Mouse (Mus musculus): ENCODE data around the gene Dcaf6.

The Dcaf6 gene

DNA sequence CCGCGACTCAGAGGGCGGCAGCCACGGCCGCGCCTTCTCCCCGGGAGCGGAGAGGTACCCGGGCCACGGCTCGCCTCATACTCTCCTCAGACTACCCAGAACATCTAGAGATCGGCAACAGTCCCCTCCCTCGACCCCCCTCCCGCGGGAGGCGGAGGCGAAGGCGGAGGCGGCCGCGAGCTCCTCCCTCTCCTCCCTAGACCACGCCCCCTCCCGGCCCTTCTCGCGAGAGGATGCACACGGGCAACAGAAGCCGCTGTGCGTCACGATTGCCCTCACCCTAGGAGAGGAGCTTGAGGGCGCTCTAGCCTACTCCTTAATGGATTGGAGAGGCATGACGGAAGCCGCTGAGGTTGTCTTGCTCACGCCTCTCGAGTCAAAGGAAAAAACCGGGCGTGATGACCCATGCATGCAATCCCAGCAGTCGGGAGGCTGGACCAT is at the start of gene Dcaf6, which contains the start of gene Mpc2:
Gene Dcaf6 (minus strand): TSS at position 116 of the 441 bp plus-strand sequence.
Gene Mpc2 (plus strand): TSS at position 278 of the 441 bp plus-strand sequence.
- DNase-seq: peak; percentile 98

DNA sequence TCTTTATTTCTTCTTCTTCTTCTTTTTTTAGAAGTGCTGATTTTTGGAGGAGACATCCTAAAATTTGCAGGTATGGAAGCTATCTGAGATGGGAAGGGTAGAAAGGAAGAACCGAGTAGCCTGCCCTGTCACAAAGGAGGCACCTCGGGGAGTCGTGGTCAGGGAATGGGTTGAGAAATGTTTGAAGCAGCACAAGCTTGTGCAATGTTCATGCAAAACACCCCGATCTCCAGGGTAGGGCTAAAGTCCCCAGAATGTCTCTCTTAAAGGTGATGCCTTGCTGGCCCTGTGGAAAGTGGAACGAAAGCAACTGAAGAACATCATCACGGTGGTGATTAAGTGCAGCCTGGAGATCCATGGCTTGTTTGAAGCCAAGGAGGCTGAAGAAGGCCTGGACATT is 46.0 kb upstream of the Dcaf6 start:
- no peak for DNase-seq

GRCm38 (mm10) chr1:165503307-165504024 is 43.2 kb upstream of the Dcaf6 start:
- peak; percentile 80 for DNase-seq

DNA sequence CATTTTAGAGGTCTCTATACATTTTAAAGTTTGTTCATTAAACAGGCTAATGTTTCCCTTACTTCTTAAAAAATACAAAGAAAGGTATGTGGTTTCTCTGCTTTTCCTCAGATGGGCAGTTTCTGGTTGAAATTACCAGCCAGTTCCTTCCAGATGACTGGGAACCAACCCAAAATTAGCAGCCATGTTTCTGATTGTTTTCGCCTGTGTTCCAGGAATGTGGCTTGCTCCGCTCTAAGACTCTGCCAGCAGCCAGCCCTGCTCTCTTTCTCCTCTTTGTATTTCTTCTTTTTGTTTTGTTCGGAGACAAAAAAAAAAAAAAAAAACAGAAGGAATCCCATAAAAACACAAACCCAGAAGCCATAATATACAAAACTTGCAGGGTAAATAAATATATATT is 38.6 kb upstream of the Dcaf6 start:
- no peak for DNase-seq

GRCm38 (mm10) chr1:165489197-165489596 is 28.9 kb upstream of the Dcaf6 start:
- no peak for DNase-seq

DNA sequence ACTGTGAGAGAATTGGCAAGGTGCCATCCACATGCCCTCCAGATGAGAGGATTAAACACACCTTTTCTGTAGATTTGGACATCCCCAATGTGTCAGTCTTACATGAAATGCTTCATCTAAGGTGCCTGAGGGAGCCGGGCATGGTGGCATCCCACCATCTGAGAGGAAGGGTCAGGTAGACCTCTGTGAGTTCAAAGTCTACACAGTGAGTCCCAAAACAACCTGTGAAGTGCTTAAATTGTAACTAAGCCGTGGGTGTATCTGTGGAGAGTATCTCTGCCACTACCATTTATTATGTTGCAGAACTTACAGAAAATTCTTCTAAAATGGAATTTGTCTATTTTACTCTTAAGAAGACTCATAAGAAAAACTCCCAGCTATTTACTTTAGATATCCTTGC is 25.8 kb upstream of the Dcaf6 start:
- no peak for DNase-seq

- no peak for DNase-seq
Observed at GRCm38 (mm10) chr1:165484688-165485233, 24.5 kb upstream of the Dcaf6 start, which contains the start of gene Adcy10. Gene Adcy10, plus strand, starts transcription at chr1:165485183.

- DNase-seq: no peak
Observed at GRCm38 (mm10) chr1:165471490-165471889, 11.2 kb upstream of the Dcaf6 start.

DNA sequence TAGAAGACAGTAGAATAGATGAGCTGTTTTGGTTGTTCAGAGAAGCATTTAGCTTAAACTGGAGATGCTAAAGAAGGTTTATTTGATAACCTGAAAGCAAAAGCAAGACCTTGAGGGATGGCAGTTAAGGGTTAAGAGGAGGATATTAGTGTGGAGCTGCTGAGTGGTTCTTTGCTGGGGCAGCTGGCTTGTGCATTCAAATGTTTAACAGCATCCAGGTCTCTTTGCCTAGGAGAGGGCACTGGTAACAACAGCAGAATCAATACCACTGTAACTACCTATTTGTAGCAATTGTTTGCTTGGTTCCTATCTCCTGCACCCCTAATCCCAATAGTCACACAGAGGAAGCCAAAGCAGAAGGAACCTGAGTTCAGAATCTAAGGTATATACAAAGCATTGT is 9.4 kb upstream of the Dcaf6 start:
- peak; percentile 26 for DNase-seq

DNA sequence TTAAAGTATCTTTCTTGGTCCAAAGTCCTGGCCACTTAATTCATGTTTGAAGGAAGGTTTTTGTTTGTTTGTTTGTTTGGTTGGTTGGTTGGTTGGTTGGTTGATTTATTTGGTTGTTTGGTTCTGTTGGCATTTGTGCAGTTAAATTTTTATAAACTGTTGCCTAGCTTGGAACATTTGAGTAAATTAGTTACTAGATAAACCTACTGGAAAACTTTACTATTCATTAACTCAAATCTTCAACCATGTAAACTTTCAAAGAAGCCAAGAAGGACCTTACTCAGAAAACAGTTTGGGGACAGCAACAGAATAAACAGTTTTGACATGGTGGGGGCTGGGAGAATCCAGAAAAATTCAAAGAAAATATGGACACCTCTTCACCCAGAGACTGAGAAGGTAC is 8.7 kb upstream of the Dcaf6 start:
- no peak for DNase-seq

DNA sequence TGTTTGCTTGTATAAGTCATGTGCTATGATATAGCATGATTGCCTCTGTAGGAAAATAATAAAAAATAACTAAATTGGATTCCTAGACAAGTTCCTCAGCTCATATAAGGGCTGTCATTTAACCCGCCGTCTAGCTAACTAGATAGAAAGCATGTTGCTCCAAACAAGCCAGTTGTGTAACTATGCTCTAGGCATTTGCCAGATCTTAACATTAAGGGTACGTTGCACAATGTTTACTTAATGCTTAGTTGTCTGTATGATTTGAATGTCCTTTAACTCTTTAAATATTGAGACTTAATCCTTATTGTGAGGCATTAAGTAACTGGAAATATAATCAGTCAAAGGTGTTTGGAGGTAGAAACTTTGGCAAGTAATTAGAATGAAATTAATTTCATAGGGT is 4.3 kb upstream of the Dcaf6 start:
- no peak for DNase-seq

DNA sequence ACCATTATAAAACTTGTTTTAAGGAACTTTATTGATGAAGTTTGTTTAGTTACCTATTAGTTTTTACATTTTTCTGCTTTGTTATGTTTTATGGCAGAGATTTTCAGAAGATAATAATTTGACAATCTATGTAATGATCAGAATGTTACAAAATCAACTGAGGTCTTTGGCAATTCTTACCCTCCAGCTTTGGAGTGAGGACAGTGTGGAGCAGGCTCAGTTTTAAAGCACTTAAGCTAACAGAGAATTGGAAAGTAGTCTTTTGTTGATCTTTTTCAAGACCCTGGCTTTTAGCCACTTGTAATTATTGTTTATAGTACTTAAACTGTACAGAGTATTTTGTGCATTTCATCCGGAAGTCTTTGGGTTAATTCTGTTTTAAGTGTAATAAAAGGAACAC is 2.6 kb upstream of the Dcaf6 start:
- no peak for DNase-seq

DNA sequence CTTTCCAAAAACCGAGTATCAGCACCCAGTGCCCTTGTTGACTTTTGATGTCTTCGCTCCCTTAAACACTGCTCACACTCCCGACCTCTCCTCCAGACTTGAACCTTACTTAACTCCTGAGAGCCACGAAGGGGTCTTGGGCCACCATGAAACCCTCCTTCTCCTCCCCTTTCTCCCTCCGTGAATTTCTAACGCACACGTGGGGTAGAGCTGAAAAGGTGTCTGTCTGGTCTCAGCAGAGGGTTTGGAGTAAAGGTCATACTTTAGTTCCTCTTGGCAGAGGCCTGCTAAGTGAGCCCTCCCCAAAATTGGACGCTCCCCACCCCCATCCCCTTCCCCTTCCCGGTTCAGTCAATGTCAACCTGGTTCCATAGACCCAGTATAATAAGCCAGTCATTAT is 1.4 kb upstream of the Dcaf6 start:
- DNase-seq: peak; percentile 49

GRCm38 (mm10) chr1:165460801-165461377 is 614 bp upstream of the Dcaf6 start:
- peak; percentile 100 for DNase-seq

DNA sequence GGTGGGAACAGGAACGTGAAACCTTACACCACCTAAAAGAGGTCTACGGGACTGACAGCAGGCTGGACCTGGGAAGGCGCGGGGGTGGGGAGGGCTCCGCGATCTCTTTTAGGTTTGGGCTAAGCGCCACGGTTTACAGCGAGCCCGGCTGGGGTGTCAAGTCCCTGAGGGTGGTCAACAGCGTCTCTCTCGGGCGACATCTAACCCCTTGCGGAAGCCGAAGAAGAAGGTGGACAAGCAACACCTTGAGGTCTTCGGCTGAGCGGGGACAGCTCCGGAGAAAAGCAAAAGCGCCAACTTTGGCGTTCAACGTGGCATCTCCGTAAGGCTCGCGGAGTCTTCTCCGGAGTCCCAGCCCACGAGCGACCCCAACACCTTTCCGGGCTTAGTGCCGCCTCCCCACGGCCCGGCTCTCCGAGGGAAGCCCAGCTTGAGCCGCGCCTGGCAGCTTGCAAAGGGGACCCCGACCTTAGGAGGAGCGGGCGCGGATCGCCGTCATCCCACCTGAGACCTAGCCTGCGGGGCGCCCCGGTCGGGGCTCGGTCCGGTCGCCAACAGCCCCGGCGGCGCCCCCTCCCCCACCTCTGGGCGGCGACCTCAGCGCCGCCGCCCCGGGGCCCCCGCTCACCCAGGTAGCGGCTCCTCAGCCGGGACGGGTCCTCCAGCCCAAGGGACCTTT is 633 bp downstream of the Dcaf6 start:
- peak; percentile 68 for DNase-seq

DNA sequence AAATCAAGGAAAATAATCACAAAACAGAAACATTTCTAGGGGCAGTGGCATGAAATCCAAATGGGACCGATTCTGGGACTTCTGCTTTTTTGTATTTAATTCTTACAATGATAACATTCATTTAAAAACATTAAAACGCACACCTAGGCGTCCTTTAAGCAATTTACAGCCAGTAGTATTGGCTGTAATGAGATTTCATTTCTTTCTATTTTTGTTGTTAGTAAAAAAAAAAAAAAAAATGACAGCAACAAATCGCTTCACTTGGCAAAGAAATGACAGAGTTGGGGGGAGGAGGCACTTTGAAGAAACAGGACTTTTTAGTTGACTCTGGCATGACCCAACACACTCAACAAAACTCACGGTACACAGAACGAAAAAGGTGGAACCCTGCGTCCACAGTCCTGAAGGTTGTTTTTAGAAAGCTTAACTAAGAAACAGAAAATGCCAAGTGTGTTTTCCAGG is 1.2 kb downstream of the Dcaf6 start:
- no peak for DNase-seq

DNA sequence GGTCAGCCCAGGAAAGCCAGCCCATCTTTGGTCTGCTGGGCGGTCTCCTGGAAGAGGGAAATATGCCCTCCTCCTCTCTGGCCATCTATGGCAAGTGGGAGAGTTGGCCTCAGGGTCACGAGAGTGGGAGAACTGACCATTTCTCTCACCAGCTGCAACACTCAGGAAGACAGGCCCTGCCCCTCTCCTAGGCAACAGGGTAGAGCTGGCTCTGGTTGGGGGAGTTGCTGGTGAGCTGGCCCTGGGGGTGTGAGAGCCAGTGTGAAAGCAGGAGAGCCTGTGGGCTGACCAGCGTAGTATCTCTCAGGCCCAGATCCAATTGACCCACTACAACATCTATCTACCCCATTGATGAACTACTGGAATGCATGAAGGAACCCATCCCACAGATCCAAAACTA is 18.6 kb downstream of the Dcaf6 start:
- no peak for DNase-seq

DNA sequence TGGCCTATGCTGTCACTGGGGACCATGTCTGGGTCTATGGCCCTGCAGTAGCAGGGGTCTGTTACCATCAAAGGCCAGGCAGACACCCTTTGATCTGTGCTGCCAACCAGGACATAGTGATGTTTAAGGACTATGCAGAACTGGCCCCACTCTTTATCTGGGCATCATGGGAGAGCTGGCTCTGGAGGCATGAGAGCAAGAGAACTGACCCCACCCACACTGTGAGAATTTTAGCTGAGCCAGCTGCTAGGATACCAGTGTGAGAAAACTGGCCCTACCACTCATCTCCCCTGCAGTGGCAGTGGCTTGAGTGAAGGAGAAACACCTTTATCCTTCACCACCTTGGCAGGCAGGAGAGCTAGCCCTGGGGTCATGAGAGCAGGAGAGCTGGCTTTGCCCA is 19.1 kb downstream of the Dcaf6 start:
- DNase-seq: no peak

- DNase-seq: no peak
Observed at GRCm38 (mm10) chr1:165440788-165441187, 19.5 kb downstream of the Dcaf6 start.

GRCm38 (mm10) chr1:165438289-165439021 is 21.8 kb downstream of the Dcaf6 start:
- DNase-seq: no peak

DNA sequence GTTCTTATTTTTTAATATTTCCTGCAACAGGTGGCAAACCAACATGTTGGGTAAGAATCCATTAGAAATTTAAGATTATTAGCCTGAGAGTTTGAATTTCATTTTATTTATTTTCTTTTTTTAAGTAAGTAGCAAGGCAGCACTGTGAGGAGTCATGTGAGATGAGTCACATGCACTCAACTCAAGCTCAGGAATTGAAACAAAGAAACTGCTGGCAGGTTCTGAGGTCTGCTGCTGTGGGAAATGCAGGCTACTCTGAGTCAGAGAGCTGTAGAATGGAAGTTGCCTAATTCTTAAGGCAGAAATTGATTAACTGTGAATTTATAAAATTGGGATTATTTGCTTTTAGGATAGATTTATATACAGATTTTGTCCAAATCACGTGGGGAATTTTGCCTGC is 27.4 kb downstream of the Dcaf6 start:
- DNase-seq: no peak

DNA sequence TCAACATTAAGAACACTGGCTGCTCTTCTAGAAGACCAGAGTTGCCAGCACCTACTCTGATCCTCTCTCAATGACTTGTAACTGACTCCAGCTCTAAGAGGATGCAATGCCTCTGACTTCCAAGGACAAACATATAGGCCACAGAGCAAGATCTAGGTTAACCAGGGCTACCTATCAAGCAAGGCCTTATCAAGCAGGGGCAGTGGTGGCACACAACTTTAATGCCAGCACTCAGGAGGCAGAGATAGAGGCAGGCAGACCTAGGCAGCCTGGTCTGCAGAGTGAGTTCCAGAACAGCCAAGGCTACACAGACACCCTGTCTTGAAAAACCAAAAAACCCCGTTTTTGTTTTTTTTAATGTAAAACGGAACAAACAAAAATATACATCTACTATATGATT is 34.0 kb downstream of the Dcaf6 start:
- no peak for DNase-seq

DNA sequence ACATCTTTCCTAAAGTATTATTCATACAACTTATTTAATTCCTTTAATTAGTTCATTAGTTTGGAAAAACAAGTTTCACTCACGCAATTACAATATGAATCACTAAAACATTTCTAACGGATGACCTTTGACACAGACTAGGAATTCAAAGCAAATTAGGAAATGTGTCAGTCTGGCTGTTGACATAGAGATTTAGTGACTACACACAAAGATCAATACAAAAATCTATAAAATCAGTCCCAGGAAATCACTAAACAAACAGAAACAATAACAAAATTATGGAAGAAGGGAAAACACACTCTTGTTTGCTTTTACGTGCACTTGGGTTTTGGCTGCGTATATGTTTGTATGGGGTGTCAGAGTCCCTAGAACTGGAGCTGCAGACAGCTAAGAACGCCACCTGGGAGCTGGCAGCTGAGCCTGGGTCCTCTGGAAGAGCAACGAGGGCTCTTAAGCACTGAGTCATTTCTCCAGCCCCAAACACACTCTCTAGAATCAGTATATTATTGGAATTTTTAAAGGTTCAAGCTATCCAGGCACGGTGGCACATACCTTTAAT is 38.8 kb downstream of the Dcaf6 start:
- DNase-seq: no peak

Measured in kidney, adult 11 months (tissue).